Mouse (Mus musculus): Measurements from ENCODE around the gene Ctcf.

- TF ChIP-seq CTCF (conservative IDR thresholded peaks at IDR 0.05; ENCODE audit: insufficient read depth, insufficient read length, low read depth, low read length) (no peak), POLR2A (IDR thresholded peaks at IDR 0.05; ENCODE audit: low read depth, low read length) (no peak)
Observed at GRCm38 (mm10) chr8:105593859-105594258, 42.5 kb upstream of the Ctcf start.
